Mouse (Mus musculus): ENCODE data around the gene Daam1. TPM values are rescaled to one million over a fixed set of nuclear protein-coding genes. Genes with fewer than 3 reads are reported as not detected.

Gene Daam1
- total RNA-seq, 2 experiments from 2014 or later = 64.9 to 69.3 TPM

- no peak for TF ChIP-seq CTCF (conservative IDR thresholded peaks at IDR 0.05)
- no peak overlapping the region for H3K27ac ChIP-seq
- H3K4me3 ChIP-seq = no peak overlapping the region
- DNase-seq (ENCODE audit: low spot score in 2 of 2) = no peak
Observed at GRCm38 (mm10) chr12:72023572-72023971, 192.7 kb downstream of the Daam1 start.

DNA sequence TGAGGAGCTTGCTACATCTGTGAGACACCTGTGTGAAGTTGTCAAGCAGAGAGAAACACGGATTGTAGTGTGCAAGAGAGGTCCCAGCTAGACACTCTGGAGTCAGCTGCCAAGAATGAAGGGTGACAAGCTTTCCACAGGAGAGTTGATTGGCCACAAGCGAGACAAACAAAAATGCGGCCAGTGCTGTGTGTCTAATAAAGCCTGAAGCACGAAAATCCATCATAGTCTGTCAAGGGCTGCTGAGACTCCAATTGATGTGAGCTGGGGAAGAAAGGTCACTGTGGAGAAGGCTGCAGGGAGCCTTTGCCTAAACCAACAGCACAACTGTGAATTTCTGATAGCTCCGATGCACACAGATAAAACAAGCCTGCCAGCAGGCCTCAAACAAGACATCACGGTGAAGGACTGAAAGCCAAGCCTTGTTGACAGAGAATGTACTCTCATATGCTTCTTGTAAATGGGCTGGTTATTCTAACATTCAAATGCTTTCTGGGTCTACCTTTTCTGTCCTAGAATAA, 194.5 kb downstream of the Daam1 start:
- TF ChIP-seq CTCF (conservative IDR thresholded peaks at IDR 0.05) = no peak
- H3K4me3 ChIP-seq = no peak overlapping the region
- no peak for DNase-seq (ENCODE audit: low spot score in 2 of 2)
- H3K27ac ChIP-seq = no peak overlapping the region

GRCm38 (mm10) chr12:72031171-72031570, 200.3 kb downstream of the Daam1 start:
- TF ChIP-seq CTCF (conservative IDR thresholded peaks at IDR 0.05) = no peak
- DNase-seq (ENCODE audit: low spot score in 2 of 2) = no peak

DNA sequence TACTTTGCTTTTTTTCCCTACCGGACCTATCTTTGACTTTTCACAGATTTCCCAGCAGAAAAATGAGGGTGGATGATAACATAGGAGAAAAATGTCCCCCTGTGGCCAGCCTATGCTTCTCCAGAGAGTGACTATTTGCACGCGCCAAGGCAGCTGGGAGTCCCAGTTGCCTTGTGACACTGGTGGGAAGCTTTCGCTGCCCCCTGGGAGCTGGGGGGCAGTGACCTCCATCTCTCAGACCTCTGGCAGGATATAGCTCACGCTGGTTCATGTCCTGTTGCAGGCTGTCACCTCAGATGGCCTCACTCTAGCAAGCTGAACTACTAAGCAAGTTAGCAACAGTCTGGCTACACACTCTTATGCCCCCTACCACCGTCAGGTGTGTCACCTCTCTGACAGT, 200.9 kb downstream of the Daam1 start:
- no peak for TF ChIP-seq CTCF (conservative IDR thresholded peaks at IDR 0.05)

More at GRCm38 (mm10) chr12:72031171-72031570, 200.3 kb downstream of the Daam1 start:
- H3K27ac ChIP-seq = no peak overlapping the region
- no peak overlapping the region for H3K4me3 ChIP-seq

DNA sequence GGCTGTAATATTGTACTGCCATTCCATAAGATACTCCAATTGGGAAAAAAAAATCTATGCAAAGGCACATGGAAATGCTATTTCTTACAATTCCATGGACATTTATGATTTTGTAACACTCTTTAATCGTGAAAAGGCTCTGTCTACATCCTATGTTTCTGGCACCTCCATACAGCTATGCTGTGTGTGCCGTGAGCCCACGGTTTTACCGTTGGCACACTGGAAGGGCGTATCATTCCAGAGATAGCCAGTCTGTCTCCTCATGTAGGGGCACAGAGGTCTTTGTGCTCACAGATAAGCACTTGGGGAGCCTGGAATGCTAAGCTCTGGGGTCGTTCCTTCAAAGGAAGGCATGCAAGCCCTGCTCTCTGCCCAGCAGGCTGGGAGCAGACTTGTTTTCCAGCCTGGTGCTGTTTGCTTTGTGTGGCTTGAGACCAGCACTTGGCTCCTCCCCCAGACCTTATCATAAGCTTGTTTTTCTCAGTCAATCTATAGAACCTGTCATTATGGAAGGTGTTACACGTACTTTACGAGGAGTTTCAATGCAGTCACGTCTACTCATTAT, 205.3 kb downstream of the Daam1 start:
- Histone ChIP-seq H3K4me3 (no peak overlapping the region), H3K27ac (no peak overlapping the region)
- no peak for DNase-seq (ENCODE audit: low spot score in 2 of 2)
- TF ChIP-seq CTCF (conservative IDR thresholded peaks at IDR 0.05) = no peak

More for the DNA sequence above, 200.9 kb downstream of the Daam1 start:
- Histone ChIP-seq H3K4me3 (no peak overlapping the region), H3K27ac (no peak overlapping the region)
- no peak for DNase-seq (ENCODE audit: low spot score in 2 of 2)

GRCm38 (mm10) chr12:72037049-72037448, 206.2 kb downstream of the Daam1 start:
- no peak for DNase-seq (ENCODE audit: low spot score in 2 of 2)
- Histone ChIP-seq H3K4me3 (no peak overlapping the region), H3K27ac (no peak overlapping the region)
- TF ChIP-seq CTCF (conservative IDR thresholded peaks at IDR 0.05) = no peak

- no peak for TF ChIP-seq CTCF (conservative IDR thresholded peaks at IDR 0.05)
- no peak overlapping the region for H3K4me3 ChIP-seq
- DNase-seq (ENCODE audit: low spot score in 2 of 2) = no peak
Observed at GRCm38 (mm10) chr12:72038866-72039265, 208.0 kb downstream of the Daam1 start.

DNA sequence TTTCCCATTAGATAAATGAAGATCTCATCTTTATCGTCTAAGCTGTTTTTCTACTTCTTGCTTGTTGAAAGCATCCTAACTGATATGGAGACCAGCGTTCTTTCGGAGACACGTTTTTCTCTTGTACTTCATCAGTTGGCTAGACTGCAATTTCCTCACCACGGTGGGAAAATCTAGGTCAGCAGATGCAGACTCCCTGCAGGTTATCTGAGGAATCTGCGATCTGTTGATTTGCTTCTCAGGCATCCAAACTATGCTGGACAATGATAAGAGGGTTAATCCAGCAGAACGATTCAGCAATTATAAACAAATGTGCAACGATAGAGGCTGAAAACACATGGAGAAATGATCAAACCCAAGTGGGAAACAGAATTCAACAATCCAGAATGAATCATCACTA, 208.6 kb downstream of the Daam1 start:
- Histone ChIP-seq H3K27ac (no peak overlapping the region), H3K4me3 (no peak overlapping the region)
- no peak for TF ChIP-seq CTCF (conservative IDR thresholded peaks at IDR 0.05)
- DNase-seq (ENCODE audit: low spot score in 2 of 2) = no peak

More at GRCm38 (mm10) chr12:72038866-72039265, 208.0 kb downstream of the Daam1 start:
- no peak overlapping the region for H3K27ac ChIP-seq

DNA sequence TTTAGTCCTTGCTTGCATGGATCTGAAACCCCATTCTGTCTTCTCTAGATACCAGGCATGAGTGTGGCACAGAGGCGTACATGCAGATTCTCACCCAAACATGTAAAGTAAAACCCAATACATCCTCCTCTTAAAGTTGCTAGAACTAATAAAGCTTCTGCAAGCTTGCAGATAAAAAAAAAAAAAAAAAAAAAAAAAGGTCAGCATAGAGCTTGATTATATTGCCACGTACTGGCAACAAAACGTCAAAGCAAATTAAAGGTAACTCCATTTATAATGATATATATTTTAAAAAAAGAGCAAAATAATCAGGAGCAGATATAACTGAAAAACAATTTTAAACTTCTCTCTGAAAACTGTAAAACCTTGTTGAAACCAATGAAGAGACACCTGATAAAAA, 210.4 kb downstream of the Daam1 start:
- Histone ChIP-seq H3K27ac (no peak overlapping the region), H3K4me3 (no peak overlapping the region)
- no peak for TF ChIP-seq CTCF (conservative IDR thresholded peaks at IDR 0.05)
- no peak for DNase-seq (ENCODE audit: low spot score in 2 of 2)

Other genes starting within 250 kb of the Daam1 start
- 10 to 100 TPM; 13.5 TPM for gene Gpr135, start 240.0 kb downstream of the Daam1 start, total RNA-seq (2021)

Measured in layer of hippocampus, adult 2 months (tissue).